Mouse (Mus musculus): ENCODE measurements around the gene Lin54. TPM values are rescaled to one million over a fixed set of nuclear protein-coding genes. Genes with fewer than 3 reads are reported as not detected.

Gene Lin54
- polyA plus RNA-seq, 1 experiment, result 6.4 TPM

DNA sequence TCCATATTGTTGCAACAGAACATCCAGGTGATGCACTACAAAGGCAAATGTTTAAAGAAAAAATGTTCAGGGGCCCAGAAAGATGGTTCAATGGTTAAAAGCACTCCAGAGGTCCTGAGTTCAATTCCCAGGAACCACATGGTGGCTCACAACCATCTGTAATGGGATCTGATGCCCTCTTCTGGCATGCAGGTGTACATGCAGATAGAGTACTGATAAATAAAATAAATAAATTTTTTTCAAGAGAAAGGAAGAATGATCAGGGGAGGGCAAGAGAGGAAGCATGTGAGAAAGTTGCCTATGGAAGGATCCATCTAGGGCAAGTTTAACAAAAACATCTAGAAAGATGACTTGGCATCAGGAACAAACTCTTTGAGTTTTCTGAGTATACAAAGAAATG lies 12.1 kb upstream of the Lin54 start:
- Histone ChIP-seq H3K4me3 (ENCODE audit: insufficient read depth, low read depth, low read length) (no peak overlapping the region), H3K4me1 (ENCODE audit: control insufficient read depth, insufficient read depth, low read length) (no peaks in the 10 kb centered on the region; the same call in 1 of the 2 replicates), H3K27ac (ENCODE audit: insufficient read depth, low read depth, low read length) (no peak overlapping the region), H3K27me3 (replicated peaks; ENCODE audit: control insufficient read depth, insufficient read depth, low read length) (no peaks in the 10 kb centered on the region), H3K36me3 (ENCODE audit: control insufficient read depth, insufficient read depth, low read length) (no peaks in the 10 kb centered on the region)
- TF ChIP-seq POLR2A (IDR thresholded peaks at IDR 0.05; ENCODE audit: low read depth, low read length) (no peak), CTCF (conservative IDR thresholded peaks at IDR 0.05; ENCODE audit: insufficient read depth, insufficient read length, low read depth, low read length) (no peak)
- DNase-seq, result no peak

DNA sequence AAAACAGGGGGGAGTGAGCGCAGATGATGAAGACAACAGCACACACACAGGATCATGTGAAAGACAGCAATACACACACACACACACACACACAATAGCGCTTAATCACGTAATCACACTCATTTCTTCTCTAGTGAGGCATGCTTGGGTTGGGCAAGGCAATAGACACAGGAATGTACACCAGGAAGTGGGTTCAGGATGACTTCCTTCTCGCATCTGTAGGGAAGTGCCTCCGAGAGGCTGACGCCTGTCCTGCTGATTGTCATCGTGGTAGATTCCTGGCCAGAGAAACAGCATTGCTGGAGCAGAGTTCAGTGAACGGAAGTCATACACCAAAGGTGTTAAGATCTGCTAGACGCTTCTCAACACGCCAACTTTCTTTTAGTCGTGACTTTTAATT lies 8.8 kb upstream of the Lin54 start:
- Histone ChIP-seq H3K27ac (ENCODE audit: insufficient read depth, low read depth, low read length) (peak overlapping the region; percentile 66; the same call in 1 of the 2 replicates), H3K4me1 (ENCODE audit: control insufficient read depth, insufficient read depth, low read length) (no peaks in the 10 kb centered on the region), H3K4me3 (ENCODE audit: insufficient read depth, low read depth, low read length) (no peak overlapping the region), H3K27me3 (replicated peaks; ENCODE audit: control insufficient read depth, insufficient read depth, low read length) (no peaks in the 10 kb centered on the region), H3K36me3 (ENCODE audit: control insufficient read depth, insufficient read depth, low read length) (no peaks in the 10 kb centered on the region)
- no peak for TF ChIP-seq POLR2A (IDR thresholded peaks at IDR 0.05; ENCODE audit: low read depth, low read length)
- TF ChIP-seq CTCF (conservative IDR thresholded peaks at IDR 0.05; ENCODE audit: insufficient read depth, insufficient read length, low read depth, low read length), result no peak
- WGBS, result 62% methylated on average over 11 of the region's 11 CpGs
- DNase-seq, result no peak

DNA sequence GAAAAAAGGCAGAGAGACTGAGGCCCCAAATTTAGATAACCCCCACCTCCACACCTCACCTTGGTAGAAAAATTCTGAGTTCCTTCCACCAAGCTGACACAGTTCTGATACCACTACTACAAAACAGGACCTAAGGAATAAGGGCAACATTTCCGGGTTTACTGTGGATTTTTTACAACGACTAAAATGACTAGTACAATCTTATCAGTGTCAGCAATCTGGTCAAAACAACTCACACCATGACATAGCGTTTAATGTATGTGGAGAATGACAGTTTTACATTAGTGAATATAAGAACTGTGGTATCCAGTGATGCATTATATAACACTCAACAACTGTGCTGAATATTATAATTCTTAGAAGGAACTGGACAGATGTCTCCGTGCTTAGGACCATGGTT lies 828 bp upstream of the Lin54 start:
- Histone ChIP-seq H3K4me1 (ENCODE audit: control insufficient read depth, insufficient read depth, low read length) (peaks cover 3% of the 10 kb centered on the region; the same call in 1 of the 2 replicates), H3K27me3 (replicated peaks; ENCODE audit: control insufficient read depth, insufficient read depth, low read length) (no peaks in the 10 kb centered on the region), H3K27ac (ENCODE audit: insufficient read depth, low read depth, low read length) (no peak overlapping the region), H3K4me3 (ENCODE audit: insufficient read depth, low read depth, low read length) (no peak overlapping the region), H3K36me3 (ENCODE audit: control insufficient read depth, insufficient read depth, low read length) (no peaks in the 10 kb centered on the region)
- TF ChIP-seq POLR2A (IDR thresholded peaks at IDR 0.05; ENCODE audit: low read depth, low read length), result no peak
- no peak for TF ChIP-seq CTCF (conservative IDR thresholded peaks at IDR 0.05; ENCODE audit: insufficient read depth, insufficient read length, low read depth, low read length)
- DNase-seq, result no peak
- 71% methylated on average over 4 of the region's 4 CpGs for WGBS

DNA sequence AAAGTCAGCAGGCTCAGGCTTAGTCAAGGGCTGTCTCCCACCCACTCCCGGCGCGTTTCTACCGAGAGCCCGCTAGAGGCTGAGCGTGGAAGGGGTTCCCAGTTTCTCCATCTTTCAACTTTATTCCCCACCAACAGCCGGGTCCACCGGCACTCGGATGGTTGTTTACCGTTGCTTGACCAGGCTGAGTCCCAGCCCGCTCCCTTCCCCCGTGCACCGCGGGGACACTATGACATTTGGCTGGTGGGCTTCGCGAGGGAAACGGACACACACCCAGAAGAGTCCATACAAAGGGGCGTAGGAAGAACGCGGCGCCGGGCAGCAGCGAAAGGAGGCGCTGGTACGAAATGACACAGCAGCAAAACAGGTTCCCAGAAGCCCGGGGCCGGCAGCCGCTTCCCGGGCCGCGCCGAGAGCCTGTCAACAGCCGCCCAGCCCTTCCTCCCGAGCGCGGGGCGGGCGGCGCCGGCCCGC lies 571 bp downstream of the Lin54 start:
- no peak for TF ChIP-seq CTCF (conservative IDR thresholded peaks at IDR 0.05; ENCODE audit: insufficient read depth, insufficient read length, low read depth, low read length)
- no peak for TF ChIP-seq POLR2A (IDR thresholded peaks at IDR 0.05; ENCODE audit: low read depth, low read length)
- Histone ChIP-seq H3K27ac (ENCODE audit: insufficient read depth, low read depth, low read length) (no peak overlapping the region), H3K4me3 (ENCODE audit: insufficient read depth, low read depth, low read length) (peak overlapping the region; percentile 64), H3K36me3 (ENCODE audit: control insufficient read depth, insufficient read depth, low read length) (no peaks in the 10 kb centered on the region), H3K27me3 (replicated peaks; ENCODE audit: control insufficient read depth, insufficient read depth, low read length) (no peaks in the 10 kb centered on the region), H3K4me1 (ENCODE audit: control insufficient read depth, insufficient read depth, low read length) (peaks cover 3% of the 10 kb centered on the region; the same call in 1 of the 2 replicates)
- WGBS, result 2% methylated on average over 41 of the region's 41 CpGs
- DNase-seq, result peak; percentile 11

DNA sequence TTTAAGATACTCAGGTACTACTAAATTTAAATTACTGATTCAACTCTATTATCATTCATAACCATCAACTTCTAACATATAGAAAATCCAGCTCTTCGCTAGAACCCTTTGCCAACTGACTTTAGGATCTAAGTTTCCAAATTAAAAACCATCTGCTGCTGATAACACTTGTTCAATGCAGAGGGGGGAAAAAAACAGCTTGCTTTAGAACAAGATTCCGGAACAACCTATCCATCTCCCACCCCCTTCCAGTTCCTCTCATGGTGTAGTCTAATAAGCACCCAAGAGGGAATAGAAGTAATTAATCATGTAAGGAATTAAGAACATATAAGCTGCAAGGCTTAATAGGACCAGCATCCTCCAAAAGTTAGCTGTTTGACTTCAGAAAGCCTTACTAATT lies 1.2 kb downstream of the Lin54 start:
- Histone ChIP-seq H3K27me3 (replicated peaks; ENCODE audit: control insufficient read depth, insufficient read depth, low read length) (no peaks in the 10 kb centered on the region), H3K4me1 (ENCODE audit: control insufficient read depth, insufficient read depth, low read length) (peaks cover 3% of the 10 kb centered on the region; the same call in 1 of the 2 replicates), H3K4me3 (ENCODE audit: insufficient read depth, low read depth, low read length) (no peak overlapping the region), H3K27ac (ENCODE audit: insufficient read depth, low read depth, low read length) (no peak overlapping the region), H3K36me3 (ENCODE audit: control insufficient read depth, insufficient read depth, low read length) (no peaks in the 10 kb centered on the region)
- WGBS, result 18% methylated on average over 2 of the region's 2 CpGs
- DNase-seq, result no peak
- TF ChIP-seq POLR2A (IDR thresholded peaks at IDR 0.05; ENCODE audit: low read depth, low read length), result no peak
- TF ChIP-seq CTCF (conservative IDR thresholded peaks at IDR 0.05; ENCODE audit: insufficient read depth, insufficient read length, low read depth, low read length), result no peak

DNA sequence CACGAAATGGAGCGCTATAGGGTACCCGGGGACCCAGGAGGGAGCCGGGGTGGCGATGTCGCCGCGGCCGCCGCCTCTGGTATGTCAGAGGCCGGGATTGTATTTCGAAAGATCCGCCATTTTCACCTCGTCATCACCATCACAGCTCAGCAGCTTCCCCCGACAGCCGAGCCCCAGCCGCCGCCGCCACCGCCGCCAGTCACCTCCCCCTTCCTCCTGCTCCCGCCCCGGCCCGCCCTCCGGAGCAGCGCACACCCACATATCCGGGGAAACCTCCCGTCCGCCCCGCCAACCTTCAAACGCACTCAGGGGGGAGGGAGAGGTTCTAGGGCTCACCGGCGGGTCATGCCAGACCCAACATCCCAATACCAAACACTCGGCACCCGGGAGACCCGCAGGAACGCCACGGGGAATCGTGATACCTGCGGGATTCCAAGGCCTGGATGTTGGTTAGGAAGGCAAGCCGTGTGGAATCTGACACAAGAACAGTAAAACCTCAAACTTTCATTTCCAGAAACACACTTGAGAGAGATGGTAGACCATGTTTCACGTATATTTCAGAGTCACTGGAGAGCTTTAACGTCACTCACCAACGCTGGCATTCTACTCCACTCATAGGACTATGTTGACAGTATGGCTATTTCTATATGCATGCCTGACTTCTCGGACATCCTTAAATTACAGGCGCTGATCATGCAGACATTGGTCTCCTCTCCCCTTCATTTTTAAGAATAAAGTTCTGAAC lies 1.8 kb downstream of the Lin54 start:
- Histone ChIP-seq H3K27ac (ENCODE audit: insufficient read depth, low read depth, low read length) (no peak overlapping the region), H3K4me1 (ENCODE audit: control insufficient read depth, insufficient read depth, low read length) (peaks cover 3% of the 10 kb centered on the region; the same call in 1 of the 2 replicates), H3K27me3 (replicated peaks; ENCODE audit: control insufficient read depth, insufficient read depth, low read length) (no peaks in the 10 kb centered on the region), H3K36me3 (ENCODE audit: control insufficient read depth, insufficient read depth, low read length) (no peaks in the 10 kb centered on the region), H3K4me3 (ENCODE audit: insufficient read depth, low read depth, low read length) (peak overlapping the region; percentile 82)
- TF ChIP-seq CTCF (conservative IDR thresholded peaks at IDR 0.05; ENCODE audit: insufficient read depth, insufficient read length, low read depth, low read length) (no peak), POLR2A (IDR thresholded peaks at IDR 0.05; ENCODE audit: low read depth, low read length) (no peak)
- peak; percentile 87 for DNase-seq
- under 1% methylated on average over 46 of the region's 46 CpGs for WGBS

DNA sequence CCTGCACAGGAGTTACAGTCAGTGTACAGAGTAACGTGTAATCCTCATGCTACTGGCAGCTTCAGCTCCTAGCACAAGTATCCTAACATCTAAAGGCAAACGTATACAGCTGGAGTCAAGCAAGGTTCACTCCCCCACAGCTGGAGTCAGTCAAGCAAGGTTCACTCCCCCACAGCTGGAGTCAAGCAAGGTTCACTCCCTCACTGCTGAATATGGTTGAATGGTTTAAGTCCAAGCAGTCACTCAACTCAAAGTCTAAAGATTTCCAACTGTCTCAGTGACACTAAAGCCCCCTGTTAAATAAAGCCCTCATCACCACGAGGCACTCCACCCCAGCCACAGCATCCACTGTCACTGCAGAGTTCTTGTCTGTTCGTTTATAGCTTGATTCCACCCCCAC lies 8.7 kb downstream of the Lin54 start:
- Histone ChIP-seq H3K4me1 (ENCODE audit: control insufficient read depth, insufficient read depth, low read length) (peaks cover 6% of the 10 kb centered on the region; the same call in 1 of the 2 replicates), H3K27me3 (replicated peaks; ENCODE audit: control insufficient read depth, insufficient read depth, low read length) (no peaks in the 10 kb centered on the region), H3K36me3 (ENCODE audit: control insufficient read depth, insufficient read depth, low read length) (no peaks in the 10 kb centered on the region), H3K27ac (ENCODE audit: insufficient read depth, low read depth, low read length) (no peak overlapping the region), H3K4me3 (ENCODE audit: insufficient read depth, low read depth, low read length) (no peak overlapping the region)
- TF ChIP-seq CTCF (conservative IDR thresholded peaks at IDR 0.05; ENCODE audit: insufficient read depth, insufficient read length, low read depth, low read length) (no peak), POLR2A (IDR thresholded peaks at IDR 0.05; ENCODE audit: low read depth, low read length) (no peak)
- no peak for DNase-seq
- WGBS, result 38% methylated on average over 4 of the region's 4 CpGs
